Mouse (Mus musculus) lung, postnatal 25 days (tissue): ENCODE data around the gene Rorb.

ENCODE experiments used
- DNase-seq: peaks from one replicate; pipeline ENCODE4 v3.0.0; 2022; ENCODE audit warnings: low spot score

The Rorb gene

DNA sequence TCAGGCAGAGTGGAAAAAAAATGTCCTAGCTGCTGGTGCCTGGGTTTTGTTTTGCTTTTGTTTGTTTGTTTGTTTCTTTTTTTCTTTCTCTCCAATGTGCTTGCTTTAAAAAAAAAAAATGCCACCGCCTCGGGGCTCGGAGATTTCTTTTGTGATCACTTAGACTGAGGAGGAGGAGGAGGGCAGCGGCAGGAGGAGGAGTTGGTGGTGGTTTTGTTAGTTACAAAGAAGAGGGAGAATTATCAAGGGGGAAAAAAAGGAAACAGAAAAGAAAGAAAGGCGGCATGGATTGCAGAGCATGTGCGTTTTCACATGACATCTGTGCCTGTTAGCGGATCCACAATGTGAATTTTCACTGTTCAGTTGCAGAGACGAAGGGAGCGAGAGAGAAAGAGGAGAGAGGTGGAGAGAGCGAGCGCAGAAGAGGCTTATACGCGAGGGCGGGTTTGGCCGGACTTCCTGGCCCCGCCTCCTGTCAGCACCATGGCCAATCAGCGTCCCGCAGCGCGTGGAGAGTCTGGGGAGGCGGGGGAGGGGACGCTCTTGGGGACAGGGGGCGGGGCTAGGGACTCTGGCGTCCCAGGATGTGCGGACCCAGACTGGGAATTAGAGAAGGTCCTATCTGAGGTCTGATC is at the start of gene Rorb:
TSS of gene Rorb (minus strand) at position 404 of the 635 bp plus-strand sequence.
- peak; percentile 66 for DNase-seq

DNA sequence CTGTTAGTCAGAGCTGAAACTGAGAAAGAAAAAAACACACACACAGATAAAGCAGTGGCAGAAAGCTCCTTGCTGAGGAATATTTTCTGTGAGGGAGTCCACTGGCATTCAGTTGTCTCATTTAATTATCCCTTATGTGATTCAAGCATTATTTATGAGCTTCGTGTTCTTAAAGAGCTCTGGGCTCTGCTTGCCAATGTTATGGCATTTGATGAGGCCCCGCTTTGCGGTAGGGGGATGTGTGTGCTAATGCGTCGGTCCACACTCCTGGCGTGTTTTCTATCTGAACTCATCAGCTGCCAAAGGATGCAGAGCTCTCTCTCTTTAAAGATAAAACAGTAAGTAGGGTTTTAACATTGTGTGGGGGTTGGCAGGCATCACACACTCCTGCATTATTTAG is 37.9 kb upstream of the Rorb start:
- no peak for DNase-seq

DNA sequence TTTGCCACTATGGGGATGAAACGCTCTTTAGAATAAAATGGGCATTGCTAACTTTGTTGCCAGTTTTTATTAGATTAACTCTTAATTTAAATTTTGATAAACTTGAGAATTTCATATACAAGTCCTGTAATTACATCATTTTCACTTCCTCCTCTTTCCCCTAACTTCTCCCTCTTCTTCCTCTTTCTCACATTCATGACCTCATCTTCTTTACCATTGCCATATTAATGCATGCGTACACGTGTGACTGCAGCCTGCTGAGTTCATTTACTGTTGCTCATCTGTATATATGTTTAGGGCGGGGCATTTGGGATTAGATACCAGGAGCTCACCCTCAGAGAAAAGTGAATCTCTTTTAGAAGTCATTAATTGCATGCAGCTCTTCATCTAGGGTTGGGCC is 33.5 kb upstream of the Rorb start:
- no peak for DNase-seq

DNA sequence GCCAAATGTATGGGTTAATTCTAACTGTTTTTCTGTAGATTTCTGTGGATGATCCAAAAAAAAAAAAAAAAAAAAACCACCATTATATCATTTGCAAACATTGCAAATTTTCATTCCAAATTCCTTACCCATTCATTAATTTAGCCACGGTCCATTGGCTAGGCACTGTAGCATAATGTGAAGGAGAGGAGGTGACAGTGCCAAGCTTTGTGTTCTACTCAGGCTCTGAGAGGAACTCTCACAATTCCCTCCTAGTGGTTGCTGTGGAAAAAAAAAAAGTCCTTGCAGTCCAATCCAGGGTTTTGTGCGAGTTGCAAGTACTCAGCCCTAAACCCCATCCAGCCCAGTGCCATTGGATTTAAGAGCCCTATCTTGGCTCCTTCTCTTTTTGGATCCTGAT is 25.9 kb upstream of the Rorb start:
- no peak for DNase-seq

DNA sequence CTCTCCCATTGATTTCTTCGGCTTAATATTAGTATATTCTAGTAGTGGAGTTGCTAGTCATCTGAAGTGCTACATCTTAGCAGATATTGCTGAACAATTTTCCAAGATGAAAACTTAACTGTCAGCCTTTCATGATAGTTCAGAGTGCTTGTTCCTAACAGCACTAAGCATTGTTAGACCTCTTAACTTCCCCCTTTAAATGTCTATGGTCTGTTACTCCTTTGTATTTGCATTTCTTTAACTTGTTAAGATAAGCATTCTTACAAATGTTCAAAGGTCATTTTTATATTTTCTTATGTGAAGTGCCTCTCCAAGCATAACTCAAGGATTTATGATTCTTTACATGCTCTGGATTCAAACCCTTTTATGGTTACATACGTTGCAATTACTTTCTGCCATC is 24.8 kb upstream of the Rorb start:
- DNase-seq = no peak

DNA sequence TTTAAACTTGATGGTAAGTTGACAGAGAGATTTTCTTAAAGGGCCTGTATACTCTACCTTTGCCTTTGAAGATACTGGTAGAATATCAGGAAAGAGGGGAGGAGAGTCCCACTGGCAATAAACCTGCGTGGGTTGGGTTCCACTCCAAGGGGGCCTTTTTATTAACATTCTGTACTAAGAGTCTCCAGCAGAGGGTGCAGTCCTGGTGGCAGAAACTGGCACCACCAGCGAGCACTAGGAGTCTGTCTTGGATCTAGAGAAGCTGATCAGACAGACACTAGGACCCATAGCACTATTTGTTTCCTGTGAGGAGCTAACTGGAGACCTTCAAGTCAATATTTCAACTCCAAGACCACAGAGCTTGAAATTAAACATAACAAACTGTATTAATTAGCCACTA is 11.3 kb upstream of the Rorb start:
- no peak for DNase-seq

DNA sequence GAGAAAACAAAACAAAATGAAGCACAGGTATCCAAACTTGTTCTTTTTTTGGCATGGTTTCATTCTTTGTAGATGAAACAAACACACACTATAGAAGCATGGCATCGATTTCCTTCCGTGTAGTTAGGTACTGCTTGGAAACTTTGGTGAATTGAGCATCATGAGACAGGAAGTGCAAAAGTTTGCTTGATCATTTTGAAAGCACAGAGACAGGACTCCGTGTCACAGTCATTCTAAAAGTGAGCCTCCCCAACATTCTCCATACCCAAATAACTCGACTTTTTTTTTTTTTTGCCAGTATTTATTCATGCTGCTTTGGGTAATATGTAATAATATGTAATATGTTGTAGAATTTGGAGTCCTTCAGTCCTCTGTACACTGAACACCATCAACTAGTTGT is 1.2 kb upstream of the Rorb start:
- DNase-seq = no peak

DNA sequence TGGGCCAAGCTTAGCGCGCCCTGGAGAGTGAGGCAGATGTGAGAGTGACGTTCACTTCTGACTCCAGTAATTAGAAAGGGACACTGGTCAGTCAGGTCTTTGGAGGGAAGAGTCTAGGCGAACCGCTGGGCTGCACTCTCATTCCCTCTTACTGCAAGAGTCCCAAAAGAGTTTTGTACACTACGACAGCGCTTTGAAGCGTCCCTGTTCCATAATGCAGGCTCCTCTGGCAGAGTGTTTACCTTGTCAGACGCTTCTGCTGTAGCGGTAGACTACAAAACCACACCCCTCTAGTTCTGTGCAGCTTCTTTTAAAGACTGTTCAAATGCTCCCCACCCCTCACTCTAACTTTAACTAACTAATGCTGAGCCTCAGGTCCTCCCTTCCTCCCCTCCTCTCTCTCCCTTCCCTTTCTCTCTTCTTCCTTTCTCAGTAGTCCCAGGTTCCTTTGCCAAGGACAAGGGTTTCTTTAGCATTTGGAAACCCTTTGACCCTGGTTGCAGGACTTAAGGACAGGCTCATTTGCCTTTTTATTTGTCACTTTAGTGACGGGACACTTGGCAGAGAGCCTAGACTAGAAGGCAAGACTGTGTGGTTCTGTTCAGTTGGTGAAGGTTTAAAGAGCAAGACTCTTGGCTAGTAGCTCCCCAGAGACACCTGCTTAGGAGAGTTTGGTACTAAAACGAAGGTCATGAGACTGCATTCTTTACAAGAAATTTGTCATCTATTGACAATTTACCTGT is 603 bp upstream of the Rorb start:
- DNase-seq = no peak

DNA sequence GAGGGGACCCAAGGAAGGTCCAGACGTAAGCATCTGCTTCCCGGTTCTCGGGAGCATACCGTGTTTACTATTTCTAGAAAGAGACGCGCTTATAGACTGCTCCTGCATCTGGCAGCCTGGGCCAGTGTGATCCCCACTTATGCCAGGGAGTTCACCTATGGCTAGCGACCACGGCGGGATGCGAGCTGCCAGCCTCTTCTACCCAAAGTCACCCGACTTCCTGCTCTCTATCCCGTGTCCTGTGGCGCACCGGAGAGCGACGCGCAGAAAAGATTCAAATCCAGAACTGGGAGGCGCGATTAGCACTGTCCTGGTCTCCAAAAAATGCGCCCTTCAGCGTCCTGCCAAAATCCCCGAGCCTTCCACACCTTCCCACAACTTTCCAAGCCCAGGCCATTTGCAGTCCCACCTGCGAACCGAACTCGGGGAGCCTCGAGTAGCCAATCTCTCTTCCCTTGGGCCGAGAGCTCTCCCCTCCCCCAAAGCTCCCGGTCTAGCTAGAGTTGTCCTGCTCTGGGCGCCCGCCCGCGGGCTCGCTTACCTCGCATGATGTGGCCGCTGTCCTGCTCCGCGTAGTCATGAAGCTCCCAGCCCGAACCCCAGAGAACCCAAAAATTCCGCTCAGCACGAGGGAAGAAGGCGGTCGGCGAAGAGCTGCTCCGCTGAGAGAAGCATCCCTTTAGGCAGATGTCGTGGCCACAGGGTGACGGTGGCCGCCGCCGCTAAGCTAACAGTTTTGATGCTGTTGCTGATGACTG is 806 bp downstream of the Rorb start:
- DNase-seq = no peak

DNA sequence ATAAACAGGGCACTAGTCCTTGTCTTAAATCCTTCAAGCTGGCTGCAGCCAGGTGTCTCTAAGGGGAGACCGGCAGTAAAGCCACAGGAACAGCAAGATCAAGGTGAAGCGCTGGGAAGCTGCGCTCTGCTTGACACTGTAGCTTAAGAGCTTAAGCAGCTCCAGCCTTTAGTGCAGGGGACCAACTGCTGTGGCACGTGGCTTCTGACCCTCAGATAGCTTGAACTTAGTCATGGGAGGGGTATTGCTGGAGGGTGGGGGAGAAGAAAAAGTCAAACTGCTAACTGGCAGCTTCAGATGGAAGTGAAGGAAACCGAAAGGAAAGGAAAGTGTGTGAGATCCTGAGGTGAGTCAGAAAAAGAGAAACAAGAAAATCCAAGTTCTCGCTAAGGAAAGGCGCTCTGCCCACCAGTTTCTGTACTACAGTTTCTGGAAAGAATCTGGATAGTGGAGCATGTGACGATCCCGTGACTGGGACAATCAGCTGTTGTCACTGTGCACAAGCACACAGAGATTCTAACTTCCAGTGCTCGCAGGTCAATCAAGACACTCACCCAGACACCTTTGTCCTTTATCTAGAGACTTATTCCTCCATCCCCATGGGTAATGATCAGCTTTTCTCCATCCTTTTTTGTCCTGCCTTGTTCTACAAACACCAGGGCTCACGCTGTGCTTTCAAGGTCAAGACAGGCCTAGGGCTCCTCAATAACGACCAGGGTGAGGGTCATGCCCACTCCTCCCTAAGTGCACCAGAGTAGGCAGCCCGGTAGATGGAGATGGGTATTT is 2.2 kb downstream of the Rorb start:
- DNase-seq = no peak

DNA sequence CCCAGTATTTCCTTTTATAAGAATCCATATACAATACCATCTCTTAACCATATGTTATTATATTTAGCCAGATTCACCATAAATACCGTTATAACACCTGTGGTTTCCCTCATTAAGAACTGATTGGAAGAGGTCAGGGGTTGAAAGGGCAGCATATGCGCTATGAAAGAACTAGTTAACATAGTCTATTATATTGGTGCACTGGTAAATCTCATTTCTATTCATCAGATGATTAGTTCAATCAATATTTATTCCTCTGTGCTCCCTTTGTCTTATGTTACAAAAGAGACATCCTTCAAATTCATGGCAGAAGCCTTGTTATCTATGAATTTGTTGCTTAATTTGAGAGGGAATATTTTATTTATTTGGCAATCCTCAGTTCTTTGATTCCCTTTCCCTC is 6.4 kb downstream of the Rorb start:
- no peak for DNase-seq

DNA sequence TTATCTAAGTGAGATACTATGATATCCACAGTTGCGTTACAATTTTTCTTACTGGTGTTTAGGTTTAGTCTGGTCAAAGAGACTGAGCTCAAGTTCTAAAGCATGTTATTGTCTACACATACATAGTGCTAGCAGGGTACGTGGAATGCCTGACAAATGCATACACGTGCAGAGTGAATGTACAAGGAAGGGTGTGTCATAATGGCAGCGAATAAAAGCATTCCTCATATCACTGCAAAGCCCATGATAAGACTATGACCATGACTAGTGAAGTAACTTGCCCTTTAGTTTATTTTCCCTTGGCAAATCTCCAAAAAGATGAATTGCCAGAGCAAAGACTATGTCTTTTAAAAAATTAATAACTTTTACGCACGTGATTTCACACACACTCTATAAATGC is 13.8 kb downstream of the Rorb start:
- no peak for DNase-seq

DNA sequence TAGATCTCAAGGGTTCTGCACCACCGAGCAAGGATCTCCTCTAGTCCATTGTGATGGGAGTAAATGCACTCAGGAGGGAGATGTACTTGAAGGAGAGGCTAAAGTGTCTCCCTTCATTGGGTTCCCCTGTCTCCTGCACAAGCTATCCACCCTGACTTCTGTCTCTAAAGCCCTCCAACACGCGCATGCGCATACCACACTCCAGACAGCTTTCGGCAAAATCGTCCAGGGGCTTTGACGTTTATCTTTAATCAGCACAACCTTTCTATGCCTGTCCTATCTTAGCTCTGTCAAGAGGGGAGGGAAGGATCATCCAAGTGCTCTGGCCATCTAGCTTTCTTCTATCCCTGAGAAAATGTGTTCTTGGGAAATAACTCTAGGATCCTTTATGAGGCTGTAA is 21.6 kb downstream of the Rorb start:
- no peak for DNase-seq

DNA sequence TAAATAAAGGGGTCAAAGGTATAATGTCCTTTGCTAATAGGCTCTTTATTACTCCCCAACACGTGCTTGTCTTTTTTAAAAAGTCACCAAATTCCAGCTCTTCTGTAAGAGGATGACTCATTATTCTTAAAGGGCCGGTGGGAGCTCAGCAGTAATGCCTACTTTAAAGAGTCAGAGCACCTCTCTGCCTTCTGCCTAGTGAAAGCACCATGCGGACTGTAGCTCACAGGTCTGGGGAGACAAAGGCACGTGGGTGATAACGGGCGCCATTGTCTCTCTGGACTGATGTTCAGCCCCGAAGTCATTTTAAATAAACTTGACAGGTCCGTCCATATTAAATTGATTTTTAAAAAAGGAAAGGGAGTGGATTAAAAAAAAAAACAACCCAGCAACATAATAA is 33.1 kb downstream of the Rorb start:
- DNase-seq = no peak

DNA sequence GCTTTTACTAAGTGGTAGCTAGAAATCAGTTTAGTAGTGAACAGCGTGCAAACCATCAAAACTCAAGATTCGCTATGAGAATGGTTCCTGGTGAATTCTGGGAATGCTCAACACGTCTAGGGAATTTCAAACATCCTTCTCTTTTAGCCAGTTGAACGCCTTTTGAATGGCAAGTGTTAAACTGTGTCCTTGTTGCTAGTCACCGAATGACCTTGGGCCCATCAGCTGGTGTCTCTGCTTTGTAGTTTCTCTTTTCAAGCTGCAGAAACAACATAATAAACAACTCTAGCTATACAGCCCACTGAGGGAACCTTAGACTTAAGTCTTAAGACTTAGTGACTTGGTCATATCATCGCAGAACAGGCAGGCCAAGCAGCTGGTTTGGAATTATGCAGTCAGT is 36.2 kb downstream of the Rorb start:
- no peak for DNase-seq

DNA sequence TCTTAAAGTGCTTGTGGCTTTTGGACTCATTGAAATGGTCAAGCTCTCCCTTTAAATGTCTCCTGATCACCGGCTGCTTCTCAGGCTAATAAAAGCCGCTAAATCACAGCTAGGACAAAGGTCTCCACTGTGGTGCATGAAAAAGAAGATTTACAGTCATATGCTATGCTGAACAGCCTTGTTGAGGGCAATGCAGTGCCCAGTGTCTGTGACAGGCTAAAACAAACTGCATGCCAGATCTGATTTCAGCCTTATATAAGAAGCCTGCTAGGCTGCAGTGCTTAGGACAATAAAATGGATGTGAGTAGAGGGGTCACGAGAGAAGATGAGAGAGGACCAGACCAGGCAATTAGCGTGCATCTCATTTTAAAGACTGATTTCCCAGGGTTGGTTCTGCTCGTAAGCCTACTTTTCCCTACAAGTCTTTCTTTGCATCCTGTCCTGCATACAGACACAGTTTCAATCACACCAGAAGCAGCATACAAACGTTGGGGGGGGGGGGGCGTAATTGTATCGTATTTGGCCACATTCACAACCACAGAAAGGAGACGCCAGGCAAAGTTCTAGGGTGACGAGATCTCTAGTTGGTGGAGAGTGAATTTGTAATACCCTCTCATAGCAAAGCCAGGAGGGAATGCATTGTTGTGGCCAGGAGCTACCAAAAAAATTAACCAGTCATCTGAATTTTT is 52.1 kb downstream of the Rorb start:
- no peak for DNase-seq

DNA sequence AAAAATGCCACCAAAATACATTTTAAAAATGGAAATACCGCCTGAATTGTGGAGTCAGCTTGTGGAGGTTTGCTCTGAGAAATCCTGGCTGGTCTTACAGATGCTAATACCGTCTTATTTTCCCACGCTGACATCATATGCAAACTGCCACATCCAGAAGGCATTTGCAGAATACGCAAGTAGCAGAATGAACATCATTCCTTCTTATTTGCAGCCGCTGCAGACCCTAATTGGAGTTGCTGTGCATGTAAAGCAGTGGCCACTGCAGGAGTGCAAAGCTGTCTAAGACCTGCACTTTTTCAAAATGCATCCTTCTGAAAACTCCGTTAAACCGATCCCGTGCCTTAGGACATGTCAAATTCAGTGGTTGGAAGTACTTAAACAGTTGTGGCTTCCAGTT is 52.8 kb downstream of the Rorb start:
- no peak for DNase-seq

DNA sequence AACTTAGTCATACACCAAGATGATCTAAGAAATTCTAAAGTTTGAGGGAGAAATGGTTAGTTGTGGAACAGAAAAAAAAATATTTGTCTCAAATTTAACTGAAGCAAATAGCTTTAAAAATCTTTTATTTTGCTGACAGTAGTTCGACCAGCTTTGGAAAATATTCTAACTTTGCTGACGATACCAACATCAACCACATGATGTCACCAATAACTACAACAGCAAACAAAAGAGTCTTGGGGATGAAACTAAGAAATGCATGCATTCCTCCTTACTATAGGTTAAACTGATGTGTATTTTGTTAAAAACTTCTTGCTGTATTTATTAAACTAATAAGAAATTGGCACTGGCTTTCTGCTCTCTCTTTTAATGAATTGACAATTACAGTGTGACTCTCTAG is 67.9 kb downstream of the Rorb start:
- DNase-seq = no peak

DNA sequence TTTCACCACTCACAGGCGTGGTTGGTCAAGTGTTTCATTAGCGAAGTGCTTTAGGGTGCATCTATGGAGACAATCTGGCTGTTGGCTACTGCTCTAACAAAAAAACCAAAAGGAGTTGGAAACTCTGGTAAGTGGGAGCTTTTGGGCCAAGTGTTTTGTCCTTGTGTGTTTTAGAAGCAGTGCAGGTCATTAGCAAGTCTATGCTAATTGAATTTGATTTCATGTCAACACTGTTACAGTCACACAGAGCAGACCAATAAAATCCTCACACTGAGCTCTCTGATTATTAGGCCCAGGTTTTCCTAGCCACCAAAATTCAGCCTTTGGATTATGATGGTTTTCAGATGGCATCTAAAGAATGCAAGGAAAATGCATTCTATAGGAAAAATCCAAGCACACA is 70.2 kb downstream of the Rorb start:
- no peak for DNase-seq

DNA sequence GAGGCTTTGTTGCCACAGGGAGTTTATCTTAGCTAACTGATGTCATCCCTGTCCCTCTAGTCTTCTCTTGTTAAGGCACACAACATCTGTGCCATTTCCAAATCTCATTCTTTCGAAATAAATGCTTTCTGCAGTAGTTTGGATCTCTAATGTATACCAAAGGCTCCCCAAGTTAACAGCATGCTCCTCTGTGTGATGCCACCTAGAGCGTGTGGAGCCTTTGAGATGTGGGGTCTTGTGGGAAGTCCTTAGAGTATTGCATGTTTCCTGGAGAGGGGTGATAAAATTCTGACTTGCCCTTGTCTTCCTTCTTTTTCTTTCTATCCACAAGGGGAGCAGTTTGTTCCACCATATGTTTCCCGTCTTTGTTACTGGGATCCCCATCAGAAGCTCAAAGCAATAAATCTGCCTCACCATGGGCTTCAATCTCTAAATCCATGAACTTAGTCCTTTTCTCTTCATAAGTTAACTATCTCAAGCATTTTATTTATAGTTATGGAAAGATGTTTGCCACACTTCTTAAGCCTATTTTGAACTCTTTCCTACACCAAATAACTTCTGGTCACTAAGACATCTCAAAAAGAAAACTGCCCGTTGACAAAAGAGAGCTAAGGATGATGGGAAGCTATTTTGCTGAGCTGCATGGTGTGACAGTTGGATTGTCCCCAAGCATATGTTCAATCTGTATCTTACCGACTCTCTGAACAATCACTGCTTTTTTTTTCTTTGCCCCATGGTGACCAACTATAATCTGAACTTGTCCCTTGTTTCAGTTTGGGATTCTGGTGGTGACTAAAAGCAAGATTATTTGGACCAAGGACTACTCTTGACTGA is 76.3 kb downstream of the Rorb start:
- DNase-seq = no peak

DNA sequence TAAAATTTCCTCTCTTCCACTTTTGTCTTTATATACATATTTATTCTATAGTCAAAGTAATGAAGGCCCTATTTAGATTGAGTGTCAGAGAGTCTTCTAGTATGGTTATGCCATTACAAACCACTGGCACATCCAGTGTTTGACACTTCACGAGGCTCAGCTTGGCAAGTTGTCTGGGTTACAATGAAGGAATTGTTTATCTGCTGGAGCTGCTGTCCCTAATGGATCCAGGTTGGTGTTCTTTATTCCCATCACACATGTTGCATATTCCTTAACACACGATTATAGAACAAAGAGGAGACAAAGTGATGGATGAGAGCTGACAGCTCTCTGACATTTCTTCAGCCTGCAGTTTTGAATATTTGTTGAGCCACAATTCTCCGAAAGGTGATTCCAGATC is 77.0 kb downstream of the Rorb start:
- no peak for DNase-seq
